Mouse (Mus musculus) G1E (cell line): ENCODE measurements at regions not wholly inside any gene's neighbourhood (a gene's known extent, or its start where the extent isn't known, plus 50 kb on each side); places are given as distances from the start of the nearest gene placed in this dataset.

Source experiments
- CTCF ChIP-seq: IDR thresholded peaks from 2 replicates; pipeline ENCODE4 v1.5.1; 2012; ENCODE audit warnings: low read depth, low read length, inconsistent platforms, mixed read lengths
- GATA1 ChIP-seq: IDR thresholded peaks from 2 replicates; pipeline ENCODE4 v1.6.1; 2012; ENCODE audit warnings: borderline replicate concordance, low read length, inconsistent platforms, mixed read lengths
- GATA2 ChIP-seq: IDR thresholded peaks from 2 replicates; pipeline ENCODE4 v1.6.1; 2012; ENCODE audit warnings: low read depth, low read length, inconsistent platforms, borderline replicate concordance
- TAL1 ChIP-seq: conservative IDR thresholded peaks from 2 replicates; pipeline ENCODE4 v1.6.1; 2012; ENCODE audit warnings: low read depth, low read length, inconsistent platforms, mixed read lengths

DNA sequence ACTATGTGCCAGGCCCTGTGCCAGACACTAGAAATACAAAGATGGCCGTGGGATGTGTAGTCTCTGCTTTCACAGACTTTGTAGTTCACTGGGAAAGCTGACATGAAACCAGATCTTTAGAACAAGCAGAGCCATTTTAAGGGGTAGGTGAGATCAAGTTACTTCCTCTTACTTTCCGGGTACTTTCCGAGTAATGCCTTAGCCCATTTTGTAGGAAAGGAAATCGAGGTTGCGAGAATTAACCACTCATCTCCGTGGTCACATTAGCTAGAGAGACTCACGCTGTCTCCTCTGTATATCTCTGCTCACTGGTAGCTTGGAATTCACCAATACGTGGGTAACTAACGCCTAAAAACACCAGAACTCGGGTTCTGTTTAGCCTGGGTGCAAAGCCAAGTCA lies 93.3 kb downstream of the Ier5 start:
- TF ChIP-seq CTCF (no peak), GATA2 (no peak), TAL1 (no peak), GATA1 (no peak)
